Mouse (Mus musculus) pancreas, adult 10 weeks (tissue): ENCODE measurements around the gene C2. TPM values are rescaled to one million over a fixed set of nuclear protein-coding genes. Genes with fewer than 3 reads are reported as not detected.

Source experiments
- polyA plus RNA-seq: library from polyadenylated mRNA; stranded (reverse); fragments of 350-450 nt; fragmentation: Illumina TruSeq; extraction: RNeasy Lipid Tissue Mini Kit (QIAGEN cat#74804); gene quantifications from one replicate; pipeline ENCODE4 v1.2.3, GENCODE M21; 2015; ENCODE audit warnings: low read depth, low replicate concordance; ENCODE audit not compliant: insufficient read depth

Gene C2
- polyA plus RNA-seq = 22.8 TPM

GRCm38 (mm10) chr17:34898160-34898586 is at the start of gene C2, which contains the start of gene Ehmt2:
Gene C2, minus strand, starts transcription at chr17:34898265.
Gene Ehmt2, plus strand, starts transcription at chr17:34898469.

GRCm38 (mm10) chr17:34931061-34931734 is 33.1 kb upstream of the C2 start, which contains the start of gene Neu1:
Gene Neu1, plus strand, starts transcription at chr17:34931253.

GRCm38 (mm10) chr17:34913930-34914665 is 16.0 kb upstream of the C2 start, which contains the start of gene Slc44a4:
Gene Slc44a4, plus strand, starts transcription at chr17:34914466.

GRCm38 (mm10) chr17:34881683-34882310 is 16.3 kb downstream of the C2 start, which contains the start of gene Gm20547:
Gene Gm20547, minus strand, starts transcription at chr17:34882042.

GRCm38 (mm10) chr17:34879336-34879879 is 18.7 kb downstream of the C2 start, which contains the start of gene Zbtb12:
Gene Zbtb12, plus strand, starts transcription at chr17:34879483.

GRCm38 (mm10) chr17:34862416-34863081 is 35.5 kb downstream of the C2 start, which contains the start of gene Cfb:
Gene Cfb, minus strand, starts transcription at chr17:34862518.

GRCm38 (mm10) chr17:34849722-34850516 is 48.1 kb downstream of the C2 start, which contains the start of the genes Skiv2l and Nelfe:
Gene Skiv2l, minus strand, starts transcription at chr17:34850210.
Gene Nelfe, plus strand, starts transcription at chr17:34850391.

GRCm38 (mm10) chr17:34836856-34837221 is 61.2 kb downstream of the C2 start, which contains the start of the genes Stk19 and Dxo:
Gene Stk19, minus strand, starts transcription at chr17:34836945.
Gene Dxo, plus strand, starts transcription at chr17:34837019.

Other genes starting within 250 kb of the C2 start
- 12.0 TPM for gene Tnxb, start 227.7 kb downstream of the C2 start, polyA plus RNA-seq
- 20.6 TPM for gene C4b, start 154.4 kb downstream of the C2 start, polyA plus RNA-seq
- 1.9 TPM for gene Cyp21a1, start 93.7 kb downstream of the C2 start, polyA plus RNA-seq
- 14.8 TPM for gene Stk19, start 61.3 kb downstream of the C2 start, polyA plus RNA-seq
- gene Dxo, start 61.2 kb downstream of the C2 start, polyA plus RNA-seq = 19.9 TPM
- gene Skiv2l, start 48.1 kb downstream of the C2 start, polyA plus RNA-seq = 24.5 TPM
- 11.5 TPM for gene Nelfe, start 47.9 kb downstream of the C2 start, polyA plus RNA-seq
- 9.5 TPM for gene Cfb, start 35.7 kb downstream of the C2 start, polyA plus RNA-seq
- 1.5 TPM for gene Zbtb12, start 18.8 kb downstream of the C2 start, polyA plus RNA-seq
- gene Gm20547, start 16.2 kb downstream of the C2 start, polyA plus RNA-seq = 4.5 TPM
- 43.2 TPM for gene Ehmt2, start 204 bp upstream of the C2 start, polyA plus RNA-seq
- gene Slc44a4, start 16.2 kb upstream of the C2 start, polyA plus RNA-seq = 1.4 TPM
- gene Neu1, start 33.0 kb upstream of the C2 start, polyA plus RNA-seq = 10.7 TPM
- 8.4 TPM for gene Hspa1b, start 61.0 kb upstream of the C2 start, polyA plus RNA-seq
- not detected for gene Gm20481, start 71.6 kb upstream of the C2 start, polyA plus RNA-seq
- 4.7 TPM for gene Hspa1a, start 73.9 kb upstream of the C2 start, polyA plus RNA-seq
- gene Hspa1l, start 74.4 kb upstream of the C2 start, polyA plus RNA-seq = not detected
- 7.8 TPM for gene Lsm2, start 83.6 kb upstream of the C2 start, polyA plus RNA-seq
- 23.4 TPM for gene Vars, start 102.7 kb upstream of the C2 start, polyA plus RNA-seq
- gene Vwa7, start 118.3 kb upstream of the C2 start, polyA plus RNA-seq = 0.42 TPM
- gene Sapcd1, start 129.8 kb upstream of the C2 start, polyA plus RNA-seq = 1.5 TPM
- gene Msh5, start 148.5 kb upstream of the C2 start, polyA plus RNA-seq = 1.8 TPM
- gene Clic1, start 151.7 kb upstream of the C2 start, polyA plus RNA-seq = 36.2 TPM
- 19.5 TPM for gene Ddah2, start 160.8 kb upstream of the C2 start, polyA plus RNA-seq
- not detected for gene Ly6g6c, start 167.1 kb upstream of the C2 start, polyA plus RNA-seq
- not detected for gene Mpig6b, start 167.9 kb upstream of the C2 start, polyA plus RNA-seq
- gene Ly6g6e, start 178.6 kb upstream of the C2 start, polyA plus RNA-seq = not detected
- gene Ly6g6d, start 179.8 kb upstream of the C2 start, polyA plus RNA-seq = not detected
- not detected for gene Ly6g6f, start 187.3 kb upstream of the C2 start, polyA plus RNA-seq
- gene Abhd16a, start 191.0 kb upstream of the C2 start, polyA plus RNA-seq = 25.5 TPM
- gene Ly6g5c, start 210.0 kb upstream of the C2 start, polyA plus RNA-seq = not detected
- gene Ly6g5b, start 217.2 kb upstream of the C2 start, polyA plus RNA-seq = not detected
- 8.6 TPM for gene Gpank1, start 223.2 kb upstream of the C2 start, polyA plus RNA-seq
- gene Csnk2b, start 223.8 kb upstream of the C2 start, polyA plus RNA-seq = 52.8 TPM
- 6.8 TPM for gene D17H6S53E, start 228.1 kb upstream of the C2 start, polyA plus RNA-seq
- gene Apom, start 233.8 kb upstream of the C2 start, polyA plus RNA-seq = not detected
- gene Bag6, start 236.9 kb upstream of the C2 start, polyA plus RNA-seq = 43.1 TPM